ENCODE assay signal across 22 mouse cellular contexts in genomic region chr11:20643161-20643560, GRCm38 (mm10).
"Had no signal": no experiment of that assay in that cellular context is flagged by ENCODE, and none has a peak within 500 bp of the region (broad histone marks: within the 10 kb centered on the region; RNA-seq: fewer than 3 reads in every experiment).

No protein-coding gene starts in this region.

- H3K27me3 ChIP-seq: heart, embryonic 13.5 days; heart, embryonic 15.5 days; hindbrain, embryonic 13.5 days; hindbrain, embryonic 15.5 days; kidney, embryonic 15.5 days; limb, embryonic 13.5 days; limb, embryonic 15.5 days; liver, embryonic 13.5 days; liver, embryonic 15.5 days had no signal

- H3K4me3 ChIP-seq: heart, embryonic 13.5 days; heart, embryonic 15.5 days; hindbrain, embryonic 13.5 days; hindbrain, embryonic 15.5 days; kidney, embryonic 15.5 days; limb, embryonic 13.5 days; limb, embryonic 15.5 days; liver, embryonic 13.5 days; liver, embryonic 15.5 days had no signal

- H3K4me2 ChIP-seq: heart, embryonic 11.5 days; heart, embryonic 13.5 days; heart, embryonic 15.5 days; hindbrain, embryonic 13.5 days; hindbrain, embryonic 15.5 days; kidney, embryonic 15.5 days; limb, embryonic 13.5 days; limb, embryonic 15.5 days; liver, embryonic 11.5 days; liver, embryonic 13.5 days; liver, embryonic 15.5 days had no signal

- H3K27ac ChIP-seq: heart, embryonic 13.5 days; heart, embryonic 15.5 days; hindbrain, embryonic 13.5 days; hindbrain, embryonic 15.5 days; hindbrain, postnatal 0 days; kidney, embryonic 15.5 days; kidney, postnatal 0 days; limb, embryonic 13.5 days; limb, embryonic 15.5 days; liver, embryonic 13.5 days; liver, embryonic 15.5 days had no signal

- DNase-seq: gastrocnemius, postnatal 14 days; gastrocnemius, postnatal 36 days; heart, adult 18-20 months; heart, postnatal 14 days; heart, postnatal 36 days; kidney, postnatal 14 days; layer of hippocampus, adult 9-11 months; layer of hippocampus, postnatal 36 days; left cerebral cortex, postnatal 4 days; liver, embryonic 13.5 days had no signal

- H3K9me3 ChIP-seq: heart, embryonic 13.5 days; heart, embryonic 15.5 days; hindbrain, embryonic 13.5 days; hindbrain, embryonic 15.5 days; kidney, embryonic 15.5 days; limb, embryonic 13.5 days; limb, embryonic 15.5 days; liver, embryonic 13.5 days; liver, embryonic 15.5 days had no signal

- ATAC-seq: hindbrain, postnatal 0 days had no signal

- H3K36me3 ChIP-seq: hindbrain, embryonic 15.5 days had no signal

- H3K9ac ChIP-seq: heart, embryonic 15.5 days; hindbrain, embryonic 13.5 days; hindbrain, embryonic 15.5 days; kidney, embryonic 15.5 days; limb, embryonic 13.5 days; limb, embryonic 15.5 days; liver, embryonic 13.5 days; liver, embryonic 15.5 days had no signal
